Mouse (Mus musculus): ENCODE measurements around the gene Pitpnm2.

- TF ChIP-seq POLR2AphosphoS5 (IDR thresholded peaks at IDR 0.05; ENCODE audit: insufficient replicate concordance, low read depth, low read length), result no peak
- TF ChIP-seq CTCF (IDR thresholded peaks at IDR 0.05; ENCODE audit: low read depth, low read length), result no peak
- no peak for TF ChIP-seq TAL1 (conservative IDR thresholded peaks at IDR 0.05; ENCODE audit: low read depth, low read length)
These were observed 77.8 kb downstream of the Pitpnm2 start for GRCm38 (mm10) chr5:124171781-124172180.

Data from G1E (cell line).